Mouse (Mus musculus) heart, postnatal 0 days (tissue): ENCODE data around the gene Ell2. TPM values are rescaled to one million over a fixed set of nuclear protein-coding genes. Genes with fewer than 3 reads are reported as not detected.

ENCODE experiments used
- ATAC-seq: fragments of 200-750 bp; cut with Nextera tagmentation; 2 replicates; pipeline ENCODE4 v1.8.0; 2017; ENCODE audit warnings: low read depth, moderate number of reproducible peaks, moderate library complexity; ENCODE audit not compliant: insufficient read depth
- DNase-seq: peaks from one replicate; pipeline ENCODE4 v3.0.0-alpha.2; 2016; ENCODE audit warnings: low spot score
- H3K27ac ChIP-seq: fragments of 300-500 bp; sonication (generic); 2 replicates; pipeline ENCODE4 v1.5.1; 2014; ENCODE audit warnings: low read depth, mild to moderate bottlenecking
- H3K27me3 ChIP-seq: fragments of 300-500 bp; sonication (generic); 2 replicates; pipeline ENCODE4 v1.6.1; 2014; ENCODE audit warnings: low read length, mixed read lengths; ENCODE audit not compliant: control insufficient read depth, insufficient read depth
- H3K36me3 ChIP-seq: fragments of 300-500 bp; sonication (generic); replicated peaks from 2 replicates; pipeline ENCODE4 v1.6.1; 2014; ENCODE audit warnings: low read length, mixed read lengths; ENCODE audit not compliant: control insufficient read depth, insufficient read depth
- H3K4me1 ChIP-seq: fragments of 300-500 bp; sonication (generic); 2 replicates; pipeline ENCODE4 v1.6.1; 2014; ENCODE audit warnings: antibody characterized with exemption; ENCODE audit not compliant: control insufficient read depth, insufficient read depth
- H3K4me2 ChIP-seq: fragments of 300-500 bp; sonication (generic); 2 replicates; pipeline ENCODE4 v1.6.1; 2014; ENCODE audit warnings: low read depth, mild to moderate bottlenecking, low read length, moderate library complexity
- H3K4me3 ChIP-seq: fragments of 300-500 bp; sonication (generic); 2 replicates; pipeline ENCODE4 v1.5.1; 2014; ENCODE audit warnings: low read depth, low read length
- H3K9ac ChIP-seq: fragments of 300-500 bp; sonication (generic); replicated peaks from 2 replicates; pipeline ENCODE4 v1.6.1; 2014; ENCODE audit warnings: low read depth, low read length, mixed read lengths
- H3K9me3 ChIP-seq: fragments of 300-500 bp; sonication (generic); replicated peaks from 2 replicates; pipeline ENCODE4 v1.6.1; 2016; ENCODE audit warnings: low read length; ENCODE audit not compliant: control insufficient read depth
- CTCF ChIP-seq: IDR thresholded peaks from 2 replicates; pipeline ENCODE4 v1.5.1; 2016; ENCODE audit warnings: antibody characterized with exemption, control low read depth, low read depth
- EP300 ChIP-seq: IDR thresholded peaks from 2 replicates; pipeline ENCODE4 v1.6.1; 2016; ENCODE audit warnings: antibody characterized with exemption, low read depth
- WGBS: fragments of 180-500 bp; shearing (Covaris S2); extraction: QIAGEN DNeasy Blood & Tissue Kit; methylation state at CpG from one replicate; pipeline ENCODE4 v1.1.7; 2014; 5-methylcytosine and 5-hydroxymethylcytosine counted together
- polyA plus RNA-seq: library from polyadenylated mRNA; unstranded; fragments of >200 nt; fragmentation: Nextera tagmentation; extraction: Ambion mirVana; gene quantifications from 2 replicates; pipeline ENCODE4 v1.2.1, GENCODE M21; 2015
- total RNA-seq: library from RNA; depleted of rRNA; stranded (reverse); fragments of >200 nt; gene quantifications from 2 replicates; pipeline ENCODE4 v1.2.3, GENCODE M21; 2014; ENCODE audit warnings: low replicate concordance

Ell2 gene
- total and polyA plus RNA-seq, 2 experiments from 2014 or later = 2.5 to 2.9 TPM

DNA sequence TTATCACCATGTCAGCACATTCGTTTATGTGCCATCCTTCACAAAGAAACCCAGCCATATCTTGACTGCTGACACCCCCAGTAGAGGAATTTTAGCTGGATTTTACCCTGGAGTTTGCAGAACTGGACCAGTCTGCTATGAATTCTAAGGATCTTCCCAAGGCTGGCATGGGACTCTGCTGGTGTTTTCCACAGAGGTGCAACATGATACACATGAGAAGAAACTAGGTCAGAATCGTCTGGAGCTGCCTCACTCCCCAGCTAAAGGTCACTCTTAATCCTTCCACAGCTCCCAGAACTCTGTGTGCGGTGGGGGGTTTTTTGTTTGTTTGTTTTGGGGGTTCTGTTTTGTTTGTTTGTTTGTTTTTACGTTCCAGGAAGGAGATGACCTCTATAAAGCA lies 79.2 kb downstream of the Ell2 start:
- Histone ChIP-seq H3K27me3 (no peaks in the 10 kb centered on the region), H3K4me2 (no peak overlapping the region), H3K9me3 (no peaks in the 10 kb centered on the region), H3K4me1 (no peaks in the 10 kb centered on the region), H3K9ac (no peak overlapping the region), H3K27ac (no peak overlapping the region), H3K36me3 (no peaks in the 10 kb centered on the region), H3K4me3 (no peak overlapping the region)
- ATAC-seq (no peak), DNase-seq (no peak)
- TF ChIP-seq EP300 (no peak), CTCF (no peak)
- WGBS = 54% methylated on average over 4 of the region's 4 CpGs

DNA sequence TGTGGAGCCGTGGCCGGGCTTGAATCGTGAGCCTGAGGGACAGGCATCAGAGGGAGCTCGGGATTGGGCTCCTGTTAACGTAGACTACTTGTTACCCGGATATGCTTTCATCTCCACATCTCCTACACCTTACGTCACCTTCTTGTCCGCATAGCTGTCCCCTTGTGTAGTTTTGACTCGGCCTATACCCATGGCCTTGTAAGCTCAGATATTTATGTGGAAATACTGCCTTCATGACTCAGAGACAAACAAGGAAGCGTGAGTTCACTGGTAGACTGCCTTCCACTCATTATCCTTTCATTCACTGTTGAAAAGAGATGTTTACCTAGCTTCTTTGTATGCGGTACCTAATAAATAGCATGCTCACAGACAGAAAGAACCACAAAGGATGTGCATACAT lies 79.7 kb downstream of the Ell2 start:
- no peaks in the 10 kb centered on the region for H3K4me1 ChIP-seq
- ATAC-seq (no peak), DNase-seq (no peak)
- no peaks in the 10 kb centered on the region for H3K36me3 ChIP-seq
- H3K4me3 ChIP-seq = no peak overlapping the region
- no peak overlapping the region for H3K27ac ChIP-seq
- H3K4me2 ChIP-seq = no peak overlapping the region
- no peaks in the 10 kb centered on the region for H3K9me3 ChIP-seq
- no peaks in the 10 kb centered on the region for H3K27me3 ChIP-seq
- 76% methylated on average over 11 of the region's 11 CpGs for WGBS
- TF ChIP-seq CTCF (no peak), EP300 (no peak)
- H3K9ac ChIP-seq = no peak overlapping the region

DNA sequence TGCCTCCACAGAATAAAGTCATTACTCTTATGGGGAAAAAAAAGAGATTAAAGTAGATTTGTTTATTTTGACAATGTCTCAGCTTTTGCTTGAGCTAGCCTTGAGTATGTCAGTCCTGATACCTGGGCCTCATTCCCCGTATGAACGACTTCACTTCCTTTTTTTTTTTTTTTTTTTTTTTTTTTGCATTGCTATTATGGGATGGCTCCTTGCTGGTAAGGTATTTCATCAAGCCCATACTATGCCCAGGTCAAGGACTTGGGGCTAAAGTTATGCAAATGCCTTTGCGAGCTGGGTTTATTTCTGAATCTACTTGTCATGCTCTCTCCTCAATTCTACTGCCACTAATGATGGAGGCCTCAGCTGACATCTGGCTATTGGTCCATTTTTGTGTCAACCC lies 80.8 kb downstream of the Ell2 start:
- no peaks in the 10 kb centered on the region for H3K36me3 ChIP-seq

DNA sequence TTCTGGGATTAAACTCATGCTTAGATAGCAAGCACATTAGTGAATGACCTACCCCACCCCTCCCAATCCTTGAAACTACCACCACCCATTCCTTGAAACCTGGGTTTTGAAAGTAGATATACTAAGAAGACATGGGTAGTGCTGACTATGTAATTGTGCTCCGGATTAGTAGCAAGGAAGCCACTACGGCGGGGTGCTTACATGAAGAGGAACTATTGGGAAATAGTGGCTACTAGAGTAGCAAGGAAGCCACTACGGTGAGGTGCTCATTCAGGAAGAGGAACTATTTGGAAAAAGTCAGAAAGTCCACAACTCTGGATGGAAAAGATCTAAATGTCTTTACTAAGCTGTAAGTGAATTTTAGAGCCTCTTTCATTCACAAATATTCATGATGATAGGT lies 81.6 kb downstream of the Ell2 start:
- Histone ChIP-seq H3K4me3 (no peak overlapping the region), H3K4me1 (no peaks in the 10 kb centered on the region), H3K27ac (no peak overlapping the region), H3K9ac (no peak overlapping the region), H3K4me2 (no peak overlapping the region), H3K36me3 (no peaks in the 10 kb centered on the region), H3K9me3 (no peaks in the 10 kb centered on the region), H3K27me3 (no peaks in the 10 kb centered on the region)
- no peak for DNase-seq
- TF ChIP-seq EP300 = no peak
- no peak for TF ChIP-seq CTCF
- no peak for ATAC-seq
- 89% methylated on average over 4 of the region's 4 CpGs for WGBS

More for the DNA sequence above, 80.8 kb downstream of the Ell2 start:
- no peaks in the 10 kb centered on the region for H3K9me3 ChIP-seq
- H3K4me3 ChIP-seq = no peak overlapping the region
- no peak overlapping the region for H3K4me2 ChIP-seq
- TF ChIP-seq CTCF (no peak), EP300 (no peak)
- no peak for DNase-seq
- H3K4me1 ChIP-seq = no peaks in the 10 kb centered on the region
- ATAC-seq = no peak
- H3K27ac ChIP-seq = no peak overlapping the region
- no peak overlapping the region for H3K9ac ChIP-seq
- no peaks in the 10 kb centered on the region for H3K27me3 ChIP-seq
- 74% methylated on average over 3 of the region's 3 CpGs for whole genome bisulfite sequencing

DNA sequence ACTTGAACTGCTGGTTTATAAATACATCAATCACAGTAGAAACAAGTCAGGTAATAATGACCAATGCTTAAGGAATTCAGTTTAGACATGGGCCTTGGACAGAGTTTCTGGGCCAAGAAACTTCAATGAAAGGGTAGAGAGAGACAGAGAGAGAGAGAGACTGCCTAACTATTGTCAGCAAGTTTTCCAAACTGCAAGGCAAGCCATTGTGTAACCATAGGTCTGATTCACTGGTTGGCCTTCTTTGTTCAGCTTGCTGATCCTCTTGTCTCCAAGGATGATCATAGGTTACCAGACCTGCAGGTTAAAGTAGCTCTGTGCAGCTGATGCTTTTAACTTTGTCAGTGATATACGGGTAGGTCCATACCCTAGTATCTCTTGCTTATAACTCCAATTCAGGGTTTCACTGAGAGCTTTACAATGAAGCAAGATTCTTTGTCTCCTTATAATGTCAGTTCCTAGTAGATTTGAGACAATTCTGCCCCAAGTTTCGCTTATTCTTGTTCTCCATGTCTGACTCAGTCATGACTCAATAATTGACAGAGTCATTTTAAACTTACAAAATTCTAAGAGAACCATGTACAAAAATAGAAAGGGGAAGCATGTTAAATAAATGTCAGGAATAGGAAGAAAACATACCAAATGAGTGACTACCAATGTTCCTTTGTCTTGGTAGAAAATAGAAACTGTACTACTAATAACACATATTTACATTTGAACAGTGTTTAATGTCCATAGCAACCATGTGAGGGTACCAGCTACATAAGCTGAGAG lies 82.7 kb downstream of the Ell2 start:
- Histone ChIP-seq H3K36me3 (no peaks in the 10 kb centered on the region), H3K27ac (no peak overlapping the region), H3K4me2 (no peak overlapping the region), H3K27me3 (no peaks in the 10 kb centered on the region), H3K4me1 (no peaks in the 10 kb centered on the region), H3K4me3 (no peak overlapping the region), H3K9ac (no peak overlapping the region), H3K9me3 (no peaks in the 10 kb centered on the region)
- TF ChIP-seq CTCF = no peak
- no peak for TF ChIP-seq EP300
- ATAC-seq (no peak), DNase-seq (no peak)
- WGBS = 83% methylated on average over 2 of the region's 2 CpGs

DNA sequence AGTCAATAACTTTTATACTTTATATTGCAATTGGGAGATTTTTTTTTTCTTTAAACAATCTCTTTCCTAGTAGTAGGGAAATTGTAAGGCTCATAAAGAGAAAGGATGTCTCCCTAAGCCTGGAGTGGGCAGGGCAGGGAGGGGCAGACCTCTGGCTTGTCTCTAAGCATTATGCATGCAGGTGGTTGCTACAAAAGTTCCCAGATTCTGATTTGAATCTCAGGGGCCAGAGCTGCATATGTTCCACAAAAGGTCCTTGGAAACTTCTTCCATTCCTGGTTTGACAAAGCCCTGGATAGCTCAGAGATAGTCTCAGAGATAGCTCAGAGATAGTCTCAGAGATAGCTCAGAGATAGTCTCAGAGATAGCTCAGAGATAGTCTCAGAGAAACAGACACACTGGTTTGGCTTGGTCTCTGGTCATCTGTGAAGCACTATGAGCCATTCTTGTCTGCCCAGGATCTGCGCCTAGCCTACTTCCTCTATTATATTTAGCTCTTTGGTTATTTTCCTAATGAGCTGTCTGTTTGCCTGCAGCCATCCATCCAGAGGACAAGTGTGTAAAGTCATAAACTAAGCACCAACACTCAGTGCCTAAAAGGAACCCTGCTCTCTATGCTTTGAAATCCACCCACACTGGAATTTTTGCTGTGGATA lies 84.1 kb downstream of the Ell2 start:
- Histone ChIP-seq H3K9me3 (no peaks in the 10 kb centered on the region), H3K9ac (no peak overlapping the region), H3K4me1 (no peaks in the 10 kb centered on the region), H3K27ac (no peak overlapping the region), H3K36me3 (no peaks in the 10 kb centered on the region), H3K4me3 (no peak overlapping the region), H3K4me2 (no peak overlapping the region), H3K27me3 (no peaks in the 10 kb centered on the region)
- TF ChIP-seq EP300 (no peak), CTCF (no peak)
- no peak for DNase-seq
- ATAC-seq = no peak
- WGBS = 52% methylated on average over 1 of the region's 1 CpGs
